Mouse (Mus musculus) right cerebral cortex, postnatal 4 days (tissue): ENCODE data around the gene Tfam.

ENCODE experiments used
- DNase-seq: peaks from one replicate; pipeline ENCODE4 v3.0.0-alpha.2; 2022

The Tfam gene

GRCm38 (mm10) chr10:71238240-71238554, at the start of gene Tfam:
Tfam (minus strand) TSS chr10:71238280.
- DNase-seq, result no peak

GRCm38 (mm10) chr10:71285126-71285580, 47.1 kb upstream of the Tfam start, which contains the start of gene Ube2d1:
Ube2d1 (minus strand) TSS chr10:71285262.
- peak; percentile 88 for DNase-seq

- DNase-seq, result no peak
Measured at GRCm38 (mm10) chr10:71284511-71285125, 46.5 kb upstream of the Tfam start.

- no peak for DNase-seq
Measured at GRCm38 (mm10) chr10:71284131-71284510, 46.0 kb upstream of the Tfam start.

GRCm38 (mm10) chr10:71273008-71273739, 35.1 kb upstream of the Tfam start:
- DNase-seq, result no peak

- no peak for DNase-seq
Measured at GRCm38 (mm10) chr10:71267973-71268372, 29.9 kb upstream of the Tfam start.

- peak; percentile 34 for DNase-seq
Measured at GRCm38 (mm10) chr10:71267511-71267910, 29.4 kb upstream of the Tfam start.

GRCm38 (mm10) chr10:71265067-71265466, 27.0 kb upstream of the Tfam start:
- DNase-seq, result no peak

- DNase-seq, result no peak
Measured at GRCm38 (mm10) chr10:71261637-71262036, 23.6 kb upstream of the Tfam start.

GRCm38 (mm10) chr10:71258943-71259342, 20.9 kb upstream of the Tfam start:
- DNase-seq, result no peak

GRCm38 (mm10) chr10:71258516-71258915, 20.4 kb upstream of the Tfam start:
- no peak for DNase-seq

- DNase-seq, result no peak
Measured at GRCm38 (mm10) chr10:71253147-71253546, 15.1 kb upstream of the Tfam start.

- DNase-seq, result no peak
Measured at GRCm38 (mm10) chr10:71252421-71252820, 14.3 kb upstream of the Tfam start.

GRCm38 (mm10) chr10:71251846-71252245, 13.8 kb upstream of the Tfam start:
- DNase-seq, result no peak

GRCm38 (mm10) chr10:71251256-71251655, 13.2 kb upstream of the Tfam start:
- DNase-seq, result no peak

GRCm38 (mm10) chr10:71250472-71250871, 12.4 kb upstream of the Tfam start:
- no peak for DNase-seq

GRCm38 (mm10) chr10:71249086-71249880, 11.2 kb upstream of the Tfam start:
- DNase-seq, result no peak

GRCm38 (mm10) chr10:71246956-71247355, 8.9 kb upstream of the Tfam start:
- no peak for DNase-seq

GRCm38 (mm10) chr10:71239479-71240120, 1.5 kb upstream of the Tfam start:
- DNase-seq, result no peak

GRCm38 (mm10) chr10:71237516-71238239, 402 bp downstream of the Tfam start:
- DNase-seq, result peak; percentile 95

- no peak for DNase-seq
Measured at GRCm38 (mm10) chr10:71234071-71234470, 4.0 kb downstream of the Tfam start.

GRCm38 (mm10) chr10:71225894-71226293, 12.2 kb downstream of the Tfam start:
- DNase-seq, result peak; percentile 98

- no peak for DNase-seq
Measured at GRCm38 (mm10) chr10:71223101-71223500, 15.0 kb downstream of the Tfam start.
